Mouse (Mus musculus) inflammation-experienced regulatory T-cells, adult 6 months (primary cell): Measurements from ENCODE around the gene Spg20. TPM values are rescaled to one million over a fixed set of nuclear protein-coding genes. Genes with fewer than 3 reads are reported as not detected.

Source experiments
- ATAC-seq: one replicate; pipeline ENCODE4 v1.8.0; 2017
- polyA plus RNA-seq, 3 experiments: library from polyadenylated mRNA; unstranded; fragments of 100-300 nt; shearing (Covaris generic); gene quantifications; one replicate each; pipeline ENCODE4 v1.2.1; 2017

The Spg20 gene
- polyA plus RNA-seq = 10 to 100 TPM; 19.9 to 22.3 (median 20.6) TPM

GRCm38 (mm10) chr3:55111935-55112709 lies at the start of gene Spg20:
Gene Spg20, plus strand, starts transcription at chr3:55112108.
- peak; percentile 86 for ATAC-seq

GRCm38 (mm10) chr3:55062653-55063052 lies 49.3 kb upstream of the Spg20 start:
- no peak for ATAC-seq

- no peak for ATAC-seq
Observed at GRCm38 (mm10) chr3:55064396-55064795, 47.5 kb upstream of the Spg20 start.

GRCm38 (mm10) chr3:55065738-55066665 lies 45.9 kb upstream of the Spg20 start:
- ATAC-seq = no peak

- ATAC-seq = no peak
Observed at GRCm38 (mm10) chr3:55066666-55067023, 45.3 kb upstream of the Spg20 start.

- ATAC-seq = no peak
Observed at GRCm38 (mm10) chr3:55067791-55068434, 44.0 kb upstream of the Spg20 start.

GRCm38 (mm10) chr3:55074576-55075293 lies 37.2 kb upstream of the Spg20 start:
- ATAC-seq = no peak

GRCm38 (mm10) chr3:55075294-55075648 lies 36.6 kb upstream of the Spg20 start:
- ATAC-seq = no peak

- ATAC-seq = no peak
Observed at GRCm38 (mm10) chr3:55078233-55078632, 33.7 kb upstream of the Spg20 start.

GRCm38 (mm10) chr3:55079619-55080018 lies 32.3 kb upstream of the Spg20 start:
- ATAC-seq = no peak

- ATAC-seq = peak; percentile 78
Observed at GRCm38 (mm10) chr3:55080055-55080454, 31.9 kb upstream of the Spg20 start.

- ATAC-seq = no peak
Observed at GRCm38 (mm10) chr3:55084781-55085180, 27.1 kb upstream of the Spg20 start.

- no peak for ATAC-seq
Observed at GRCm38 (mm10) chr3:55085716-55086115, 26.2 kb upstream of the Spg20 start.

- ATAC-seq = no peak
Observed at GRCm38 (mm10) chr3:55086948-55087347, 25.0 kb upstream of the Spg20 start.

- no peak for ATAC-seq
Observed at GRCm38 (mm10) chr3:55087360-55087759, 24.5 kb upstream of the Spg20 start.

- ATAC-seq = no peak
Observed at GRCm38 (mm10) chr3:55088359-55088758, 23.5 kb upstream of the Spg20 start.

GRCm38 (mm10) chr3:55088843-55089242 lies 23.1 kb upstream of the Spg20 start:
- no peak for ATAC-seq

GRCm38 (mm10) chr3:55089291-55089690 lies 22.6 kb upstream of the Spg20 start:
- ATAC-seq = no peak

- ATAC-seq = no peak
Observed at GRCm38 (mm10) chr3:55093161-55093560, 18.7 kb upstream of the Spg20 start.

GRCm38 (mm10) chr3:55095968-55096654 lies 15.8 kb upstream of the Spg20 start:
- ATAC-seq = no peak

GRCm38 (mm10) chr3:55096655-55097005 lies 15.3 kb upstream of the Spg20 start:
- no peak for ATAC-seq

- no peak for ATAC-seq
Observed at GRCm38 (mm10) chr3:55097186-55097585, 14.7 kb upstream of the Spg20 start.
